Mouse (Mus musculus) adrenal gland, postnatal 14 days (tissue): Measurements from ENCODE around the gene Enho. TPM values are rescaled to one million over a fixed set of nuclear protein-coding genes. Genes with fewer than 3 reads are reported as not detected.

ENCODE experiments used
- DNase-seq: peaks from one replicate; pipeline ENCODE4 v3.0.0; 2021; ENCODE audit warnings: mixed read lengths
- total RNA-seq: library from RNA; stranded (reverse); gene quantifications from 2 replicates; pipeline ENCODE4 v1.2.3, GENCODE M21; 2021

Gene Enho
- total RNA-seq, 1 experiment from 2014 or later: 6.9 TPM

GRCm38 (mm10) chr4:41633001-41633400 is 7.1 kb downstream of the Enho start:
- no peak for DNase-seq

GRCm38 (mm10) chr4:41631390-41631789 is 8.7 kb downstream of the Enho start:
- DNase-seq: peak; percentile 30

- no peak for DNase-seq
Observed at GRCm38 (mm10) chr4:41630196-41630595, 9.9 kb downstream of the Enho start.

GRCm38 (mm10) chr4:41628202-41628927 is 11.8 kb downstream of the Enho start:
- DNase-seq: peak; percentile 37

- no peak for DNase-seq
Observed at GRCm38 (mm10) chr4:41622071-41622470, 18.1 kb downstream of the Enho start.

- peak; percentile 39 for DNase-seq
Observed at GRCm38 (mm10) chr4:41618916-41619746, 21.0 kb downstream of the Enho start.

- DNase-seq: no peak
Observed at GRCm38 (mm10) chr4:41615661-41616599, 24.2 kb downstream of the Enho start.

GRCm38 (mm10) chr4:41614156-41614555 is 26.0 kb downstream of the Enho start:
- DNase-seq: peak; percentile 88

GRCm38 (mm10) chr4:41612166-41612565 is 28.0 kb downstream of the Enho start:
- no peak for DNase-seq

- DNase-seq: no peak
Observed at GRCm38 (mm10) chr4:41610594-41610980, 29.5 kb downstream of the Enho start.

- DNase-seq: no peak
Observed at GRCm38 (mm10) chr4:41609681-41610593, 30.2 kb downstream of the Enho start.

GRCm38 (mm10) chr4:41606784-41607183 is 33.3 kb downstream of the Enho start:
- peak; percentile 81 for DNase-seq

- peak; percentile 30 for DNase-seq
Observed at GRCm38 (mm10) chr4:41604476-41605396, 35.4 kb downstream of the Enho start.

GRCm38 (mm10) chr4:41602818-41603217 is 37.3 kb downstream of the Enho start:
- DNase-seq: no peak

Other genes with a start within 250 kb of the Enho start
- 2.0 and 2.4 TPM in 2 replicates for gene Kif24, start 175.4 kb downstream of the Enho start, total RNA-seq
- 27.6 and 27.9 TPM in 2 replicates for gene Nudt2, start 175.2 kb downstream of the Enho start, total RNA-seq
- gene AI464131, start 137.2 kb downstream of the Enho start, total RNA-seq: 8.9 and 10.7 TPM in 2 replicates
- gene 1110017D15Rik, start 123.0 kb downstream of the Enho start, total RNA-seq: 0.41 and 0.94 TPM in 2 replicates
- gene Fam219a, start 70.8 kb downstream of the Enho start, total RNA-seq: 18.1 and 18.2 TPM in 2 replicates
- 0.34 and 2.2 TPM in 2 replicates for gene Dnaic1, start 70.5 kb downstream of the Enho start, total RNA-seq
- gene Cntfr, start 56.8 kb upstream of the Enho start, total RNA-seq: 61.2 and 63.2 TPM in 2 replicates
- 56.9 and 60.2 TPM in 2 replicates for gene Il11ra1, start 59.7 kb upstream of the Enho start, total RNA-seq
- gene Rpp25l, start 73.2 kb upstream of the Enho start, total RNA-seq: 30.1 and 34.1 TPM in 2 replicates
- gene Dctn3, start 82.8 kb upstream of the Enho start, total RNA-seq: 106 and 110 TPM in 2 replicates
- gene Arid3c, start 90.8 kb upstream of the Enho start, total RNA-seq: not detected in 2 replicates
- 36.1 and 42.3 TPM in 2 replicates for gene Galt, start 114.9 kb upstream of the Enho start, total RNA-seq
- gene Sigmar1, start 115.8 kb upstream of the Enho start, total RNA-seq: 67.1 and 76.7 TPM in 2 replicates
- 29.7 and 34.9 TPM in 2 replicates for gene Ccl27a, start 133.9 kb upstream of the Enho start, total RNA-seq